Mouse (Mus musculus) kidney, embryonic 15.5 days (tissue): ENCODE measurements around the gene Tns1. TPM values are rescaled to one million over a fixed set of nuclear protein-coding genes. Genes with fewer than 3 reads are reported as not detected.
A peak's percentile ranks its signal among the peaks of the same experiment; 100 is the strongest.

Source experiments
- ATAC-seq: fragments of 200-750 bp; cut with Nextera tagmentation; replicated peaks from 2 replicates; pipeline ENCODE4 v1.8.0; 2017; ENCODE audit warnings: moderate TSS enrichment; ENCODE audit not compliant: low FRiP score
- H3K27ac ChIP-seq: fragments of 300-500 bp; sonication (generic); 2 replicates; pipeline ENCODE4 v1.5.1; 2015; ENCODE audit warnings: mild to moderate bottlenecking, inconsistent platforms
- H3K27me3 ChIP-seq: fragments of 300-500 bp; sonication (generic); 2 replicates; pipeline ENCODE4 v1.6.1; 2015; ENCODE audit warnings: inconsistent platforms
- H3K36me3 ChIP-seq: fragments of 300-500 bp; sonication (generic); 2 replicates; pipeline ENCODE4 v1.6.1; 2015; ENCODE audit warnings: inconsistent platforms
- H3K4me1 ChIP-seq: fragments of 300-500 bp; sonication (generic); 2 replicates; pipeline ENCODE4 v1.6.1; 2015; ENCODE audit warnings: inconsistent platforms
- H3K4me2 ChIP-seq: fragments of 300-500 bp; sonication (generic); 2 replicates; pipeline ENCODE4 v1.6.1; 2015; ENCODE audit warnings: moderate library complexity, mild to moderate bottlenecking, inconsistent platforms
- H3K4me3 ChIP-seq: fragments of 300-500 bp; sonication (generic); replicated peaks from 2 replicates; pipeline ENCODE4 v1.5.1; 2015; ENCODE audit warnings: mild to moderate bottlenecking, inconsistent platforms
- H3K9ac ChIP-seq: fragments of 300-500 bp; sonication (generic); 2 replicates; pipeline ENCODE4 v1.6.1; 2015; ENCODE audit warnings: mild to moderate bottlenecking, inconsistent platforms
- H3K9me3 ChIP-seq: fragments of 300-500 bp; sonication (generic); replicated peaks from 2 replicates; pipeline ENCODE4 v1.6.1; 2016; ENCODE audit warnings: inconsistent platforms
- WGBS: fragments of 180-500 bp; shearing (Covaris S2); methylation state at CpG from one replicate; pipeline ENCODE4 v1.1.7; 2015; ENCODE audit warnings: mixed read lengths; 5-methylcytosine and 5-hydroxymethylcytosine counted together
- polyA plus RNA-seq: library from polyadenylated mRNA; unstranded; fragments of >200 nt; fragmentation: Nextera tagmentation; extraction: Ambion mirVana; gene quantifications from 2 replicates; pipeline ENCODE4 v1.2.1, GENCODE M21; 2015

Tns1 gene
- polyA plus RNA-seq, 1 experiment from 2014 or later, result 70.9 TPM

GRCm38 (mm10) chr1:73968712-73969511 lies 155.3 kb downstream of the Tns1 start:
- no peak for ATAC-seq
- no peaks in the 10 kb centered on the region for H3K27me3 ChIP-seq
- no peak overlapping the region for H3K4me2 ChIP-seq
- H3K36me3 ChIP-seq, result peaks cover 31% of the 10 kb centered on the region
- WGBS, result 20% methylated on average over 13 of the region's 13 CpGs
- H3K9me3 ChIP-seq, result no peaks in the 10 kb centered on the region
- H3K27ac ChIP-seq, result peak overlapping the region; percentile 42; the same call in 1 of the 2 replicates
- peaks cover 70% of the 10 kb centered on the region for H3K4me1 ChIP-seq
- no peak overlapping the region for H3K4me3 ChIP-seq
- H3K9ac ChIP-seq, result no peak overlapping the region

- Histone ChIP-seq H3K9ac (no peak overlapping the region), H3K27ac (peak overlapping the region; percentile 70), H3K36me3 (peaks cover 17% of the 10 kb centered on the region), H3K4me3 (no peak overlapping the region), H3K9me3 (no peaks in the 10 kb centered on the region), H3K27me3 (no peaks in the 10 kb centered on the region), H3K4me1 (peaks cover 78% of the 10 kb centered on the region), H3K4me2 (no peak overlapping the region)
- 55% methylated on average over 12 of the region's 12 CpGs for WGBS
- peak; percentile 41 for ATAC-seq
Measured at GRCm38 (mm10) chr1:73966411-73967238, 157.6 kb downstream of the Tns1 start.

GRCm38 (mm10) chr1:73964151-73964743 lies 160.0 kb downstream of the Tns1 start:
- no peak overlapping the region for H3K9ac ChIP-seq
- 52% methylated on average over 5 of the region's 5 CpGs for WGBS

GRCm38 (mm10) chr1:73963626-73964025 lies 160.6 kb downstream of the Tns1 start:
- 27% methylated on average over 8 of the region's 8 CpGs for WGBS
- peak overlapping the region; percentile 58 for H3K4me2 ChIP-seq
- H3K9ac ChIP-seq, result no peak overlapping the region
- peak overlapping the region; percentile 95 for H3K27ac ChIP-seq
- peaks cover 20% of the 10 kb centered on the region; the same call in 1 of the 2 replicates for H3K36me3 ChIP-seq
- ATAC-seq, result no peak
- no peak overlapping the region for H3K4me3 ChIP-seq
- H3K4me1 ChIP-seq, result peaks cover 69% of the 10 kb centered on the region
- no peaks in the 10 kb centered on the region for H3K9me3 ChIP-seq
- H3K27me3 ChIP-seq, result no peaks in the 10 kb centered on the region

More at GRCm38 (mm10) chr1:73964151-73964743, 160.0 kb downstream of the Tns1 start:
- peak overlapping the region; percentile 95 for H3K27ac ChIP-seq
- no peaks in the 10 kb centered on the region for H3K27me3 ChIP-seq
- peaks cover 21% of the 10 kb centered on the region; the same call in 1 of the 2 replicates for H3K36me3 ChIP-seq
- H3K9me3 ChIP-seq, result no peaks in the 10 kb centered on the region
- peaks cover 70% of the 10 kb centered on the region for H3K4me1 ChIP-seq
- H3K4me3 ChIP-seq, result no peak overlapping the region
- H3K4me2 ChIP-seq, result peak overlapping the region; percentile 58; the same call in 1 of the 2 replicates
- no peak for ATAC-seq

- H3K27me3 ChIP-seq, result no peaks in the 10 kb centered on the region
- peak; percentile 89 for ATAC-seq
- H3K4me2 ChIP-seq, result peak overlapping the region; percentile 58
- 5% methylated on average over 12 of the region's 12 CpGs for WGBS
- H3K9me3 ChIP-seq, result no peaks in the 10 kb centered on the region
- peaks cover 19% of the 10 kb centered on the region; the same call in 1 of the 2 replicates for H3K36me3 ChIP-seq
- H3K27ac ChIP-seq, result peak overlapping the region; percentile 95
- H3K9ac ChIP-seq, result peak overlapping the region; percentile 38; the same call in 1 of the 2 replicates
- H3K4me1 ChIP-seq, result peaks cover 69% of the 10 kb centered on the region
- H3K4me3 ChIP-seq, result peak overlapping the region; percentile 34
Measured at GRCm38 (mm10) chr1:73962668-73963371, 161.4 kb downstream of the Tns1 start.

GRCm38 (mm10) chr1:73962049-73962448 lies 162.2 kb downstream of the Tns1 start:
- 78% methylated on average over 5 of the region's 5 CpGs for WGBS
- Histone ChIP-seq H3K4me2 (peak overlapping the region; percentile 58), H3K9me3 (no peaks in the 10 kb centered on the region), H3K36me3 (peaks cover 18% of the 10 kb centered on the region; the same call in 1 of the 2 replicates), H3K4me3 (peak overlapping the region; percentile 34), H3K4me1 (peaks cover 66% of the 10 kb centered on the region), H3K27me3 (no peaks in the 10 kb centered on the region), H3K9ac (peak overlapping the region; percentile 38; the same call in 1 of the 2 replicates), H3K27ac (peak overlapping the region; percentile 95)
- ATAC-seq, result no peak

- Histone ChIP-seq H3K27ac (no peak overlapping the region), H3K4me2 (no peak overlapping the region), H3K4me1 (peaks cover 77% of the 10 kb centered on the region), H3K36me3 (peaks cover 18% of the 10 kb centered on the region; the same call in 1 of the 2 replicates), H3K4me3 (no peak overlapping the region), H3K9ac (no peak overlapping the region), H3K9me3 (no peaks in the 10 kb centered on the region), H3K27me3 (no peaks in the 10 kb centered on the region)
- 94% methylated on average over 10 of the region's 10 CpGs for WGBS
- no peak for ATAC-seq
Measured at GRCm38 (mm10) chr1:73959758-73960157, 164.5 kb downstream of the Tns1 start.

- Histone ChIP-seq H3K27ac (no peak overlapping the region), H3K9ac (no peak overlapping the region), H3K4me2 (no peak overlapping the region), H3K27me3 (no peaks in the 10 kb centered on the region), H3K4me1 (peaks cover 77% of the 10 kb centered on the region), H3K4me3 (no peak overlapping the region), H3K9me3 (no peaks in the 10 kb centered on the region), H3K36me3 (peaks cover 18% of the 10 kb centered on the region; the same call in 1 of the 2 replicates)
- ATAC-seq, result no peak
- whole genome bisulfite sequencing, result 88% methylated on average over 6 of the region's 6 CpGs
Measured at GRCm38 (mm10) chr1:73959344-73959743, 164.9 kb downstream of the Tns1 start.

GRCm38 (mm10) chr1:73958210-73958983 lies 165.9 kb downstream of the Tns1 start:
- H3K4me1 ChIP-seq, result peaks cover 71% of the 10 kb centered on the region
- no peak for ATAC-seq
- H3K27ac ChIP-seq, result 0 out of 2 replicates have a peak overlapping the region, but pooled peaks have one; percentile 13
- H3K27me3 ChIP-seq, result no peaks in the 10 kb centered on the region
- WGBS, result 38% methylated on average over 9 of the region's 9 CpGs
- peaks cover 26% of the 10 kb centered on the region for H3K36me3 ChIP-seq
- no peak overlapping the region for H3K4me2 ChIP-seq
- no peak overlapping the region for H3K9ac ChIP-seq
- H3K9me3 ChIP-seq, result no peaks in the 10 kb centered on the region
- no peak overlapping the region for H3K4me3 ChIP-seq

- 88% methylated on average over 4 of the region's 4 CpGs for WGBS
- no peak overlapping the region for H3K27ac ChIP-seq
- H3K9ac ChIP-seq, result no peak overlapping the region
- peaks cover 61% of the 10 kb centered on the region for H3K4me1 ChIP-seq
- H3K4me3 ChIP-seq, result no peak overlapping the region
- no peak for ATAC-seq
- H3K9me3 ChIP-seq, result no peaks in the 10 kb centered on the region
- H3K36me3 ChIP-seq, result peaks cover 35% of the 10 kb centered on the region
- H3K4me2 ChIP-seq, result no peak overlapping the region
- H3K27me3 ChIP-seq, result no peaks in the 10 kb centered on the region
Measured at GRCm38 (mm10) chr1:73957428-73957827, 166.8 kb downstream of the Tns1 start.
